Mouse (Mus musculus): ENCODE results near the gene Fnip2. TPM values are rescaled to one million over a fixed set of nuclear protein-coding genes. Genes with fewer than 3 reads are reported as not detected.

Fnip2 gene
- polyA plus RNA-seq (2011; ENCODE audit: insufficient read depth, insufficient read length, low read depth, missing spikeins) = 35.5 and 36.7 TPM in 2 replicates

DNA sequence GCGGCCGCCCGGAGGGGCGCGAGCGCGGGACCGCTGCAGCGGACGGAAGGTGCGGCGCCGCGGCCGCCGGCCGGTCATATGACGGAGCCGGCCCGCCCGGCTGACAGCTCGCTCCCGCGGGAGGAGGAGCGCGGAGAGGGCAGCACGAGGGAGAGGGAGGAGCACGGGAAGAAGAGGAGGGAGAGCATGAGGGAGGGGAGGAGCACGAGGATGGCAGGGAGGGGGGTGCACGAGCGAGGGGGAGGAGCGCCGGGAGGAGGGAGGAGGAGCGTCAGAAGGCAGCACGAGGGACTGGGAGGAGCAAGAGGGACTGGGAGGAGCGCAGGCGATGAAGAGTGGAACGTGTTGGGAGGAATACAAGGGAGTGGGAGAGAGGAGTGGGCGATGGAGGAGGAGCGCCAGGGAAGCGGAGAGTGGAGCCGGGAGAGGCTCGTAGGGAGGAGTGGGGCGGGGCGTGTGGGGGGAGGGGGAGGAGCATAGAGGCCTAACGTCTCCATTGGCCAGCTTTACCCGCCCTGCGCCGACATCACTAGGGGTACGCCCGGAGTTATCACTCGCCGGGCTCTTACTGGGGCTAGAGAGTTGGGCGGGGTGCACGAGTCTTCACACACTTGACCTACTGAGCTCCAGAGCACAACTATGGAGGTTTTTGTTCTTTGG, at the start of gene Fnip2:
Gene Fnip2, minus strand, starts transcription at position 94 of the 660 bp plus-strand sequence.
- H3K9ac ChIP-seq (ENCODE audit: low read depth, poor library complexity, severe bottlenecking) = peak within 1 kb of the TSS; percentile 82
- H3K9me3 ChIP-seq (replicated peaks; ENCODE audit: control insufficient read depth, insufficient read depth, low read length, poor library complexity, severe bottlenecking) = no peaks in the 10 kb centered on the region
- peak within 1 kb of the TSS; percentile 60 for H3K4me3 ChIP-seq (ENCODE audit: low read depth, low read length)
- no peaks in the 10 kb centered on the region for H3K27me3 ChIP-seq (ENCODE audit: control insufficient read depth, insufficient read depth, low read length, poor library complexity, severe bottlenecking)
- no peaks in the 10 kb centered on the region for H3K4me1 ChIP-seq (ENCODE audit: control insufficient read depth, insufficient read depth, low read length)
- H3K27ac ChIP-seq (ENCODE audit: insufficient read depth, low read length) = no peak within 1 kb of the TSS
- H3K36me3 ChIP-seq (ENCODE audit: control insufficient read depth, insufficient read depth, low read length, poor library complexity, severe bottlenecking) = no peaks in the 10 kb centered on the region
- TF ChIP-seq POLR2A (IDR thresholded peaks at IDR 0.05; ENCODE audit: insufficient read depth, low read length) (peak; percentile 29), CTCF (IDR thresholded peaks at IDR 0.05; ENCODE audit: low read depth, low read length) (no peak), EP300 (IDR thresholded peaks at IDR 0.05; ENCODE audit: insufficient read depth, low read depth, low read length) (peak; percentile 80; the same call in 1 of the 2 replicates)

- Histone ChIP-seq H3K36me3 (ENCODE audit: control insufficient read depth, insufficient read depth, low read length, poor library complexity, severe bottlenecking) (peaks cover 10% of the 10 kb centered on the region), H3K9ac (ENCODE audit: low read depth, poor library complexity, severe bottlenecking) (no peak overlapping the region), H3K27ac (ENCODE audit: insufficient read depth, low read length) (no peak overlapping the region), H3K4me1 (ENCODE audit: control insufficient read depth, insufficient read depth, low read length) (no peaks in the 10 kb centered on the region), H3K4me3 (ENCODE audit: low read depth, low read length) (no peak overlapping the region), H3K9me3 (replicated peaks; ENCODE audit: control insufficient read depth, insufficient read depth, low read length, poor library complexity, severe bottlenecking) (peaks cover 5% of the 10 kb centered on the region), H3K27me3 (ENCODE audit: control insufficient read depth, insufficient read depth, low read length, poor library complexity, severe bottlenecking) (no peaks in the 10 kb centered on the region)
- TF ChIP-seq CTCF (IDR thresholded peaks at IDR 0.05; ENCODE audit: low read depth, low read length) (no peak), EP300 (IDR thresholded peaks at IDR 0.05; ENCODE audit: insufficient read depth, low read depth, low read length) (no peak), POLR2A (IDR thresholded peaks at IDR 0.05; ENCODE audit: insufficient read depth, low read length) (no peak)
Observed at GRCm38 (mm10) chr3:79609886-79610285, 42.3 kb upstream of the Fnip2 start.

- TF ChIP-seq EP300 (IDR thresholded peaks at IDR 0.05; ENCODE audit: insufficient read depth, low read depth, low read length) = no peak
- TF ChIP-seq CTCF (IDR thresholded peaks at IDR 0.05; ENCODE audit: low read depth, low read length) = no peak
- no peak for TF ChIP-seq POLR2A (IDR thresholded peaks at IDR 0.05; ENCODE audit: insufficient read depth, low read length)
- H3K4me1 ChIP-seq (ENCODE audit: control insufficient read depth, insufficient read depth, low read length) = no peaks in the 10 kb centered on the region
- no peak overlapping the region for H3K27ac ChIP-seq (ENCODE audit: insufficient read depth, low read length)
- no peak overlapping the region for H3K4me3 ChIP-seq (ENCODE audit: low read depth, low read length)
- peaks cover 67% of the 10 kb centered on the region for H3K36me3 ChIP-seq (ENCODE audit: control insufficient read depth, insufficient read depth, low read length, poor library complexity, severe bottlenecking)
- H3K9me3 ChIP-seq (replicated peaks; ENCODE audit: control insufficient read depth, insufficient read depth, low read length, poor library complexity, severe bottlenecking) = no peaks in the 10 kb centered on the region
- no peaks in the 10 kb centered on the region for H3K27me3 ChIP-seq (ENCODE audit: control insufficient read depth, insufficient read depth, low read length, poor library complexity, severe bottlenecking)
- H3K9ac ChIP-seq (ENCODE audit: low read depth, poor library complexity, severe bottlenecking) = no peak overlapping the region
Observed at GRCm38 (mm10) chr3:79595468-79595867, 27.9 kb upstream of the Fnip2 start.

DNA sequence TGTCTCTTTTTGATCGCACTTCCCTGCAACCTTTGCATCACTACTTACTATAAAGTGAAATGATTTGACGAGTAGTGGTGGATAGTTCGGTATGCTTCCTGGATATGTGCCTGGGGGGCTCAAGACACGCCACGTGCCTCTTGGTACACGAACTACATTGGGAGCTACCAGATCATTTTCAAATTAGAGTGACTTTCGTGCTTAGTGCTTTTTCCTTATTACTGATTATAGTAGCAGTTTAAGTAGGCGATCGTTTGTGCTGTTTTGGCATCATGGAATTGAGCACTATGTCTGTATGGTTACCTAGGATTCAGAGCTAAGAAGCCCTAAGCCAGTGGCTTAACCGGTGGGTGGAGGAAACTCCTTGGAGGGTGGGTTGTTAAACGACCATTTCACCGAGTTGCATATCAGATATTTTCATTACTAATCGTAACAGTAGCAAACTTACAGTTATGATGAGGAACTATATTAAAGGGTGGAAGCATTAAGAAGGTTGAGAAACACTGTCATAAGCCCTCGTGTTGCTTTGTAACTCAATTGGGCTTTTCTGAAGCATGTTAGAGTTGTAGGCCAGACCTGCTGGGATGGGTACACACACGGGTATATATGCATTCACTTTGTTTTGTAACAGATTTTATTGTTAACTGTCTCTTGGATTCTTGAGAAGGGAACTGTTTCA, 24.3 kb upstream of the Fnip2 start:
- Histone ChIP-seq H3K27me3 (ENCODE audit: control insufficient read depth, insufficient read depth, low read length, poor library complexity, severe bottlenecking) (no peaks in the 10 kb centered on the region), H3K9ac (ENCODE audit: low read depth, poor library complexity, severe bottlenecking) (peak overlapping the region; percentile 91), H3K36me3 (ENCODE audit: control insufficient read depth, insufficient read depth, low read length, poor library complexity, severe bottlenecking) (peaks cover 36% of the 10 kb centered on the region), H3K4me3 (ENCODE audit: low read depth, low read length) (peak overlapping the region; percentile 98), H3K4me1 (ENCODE audit: control insufficient read depth, insufficient read depth, low read length) (no peaks in the 10 kb centered on the region), H3K27ac (ENCODE audit: insufficient read depth, low read length) (peak overlapping the region; percentile 29), H3K9me3 (replicated peaks; ENCODE audit: control insufficient read depth, insufficient read depth, low read length, poor library complexity, severe bottlenecking) (no peaks in the 10 kb centered on the region)
- TF ChIP-seq POLR2A (IDR thresholded peaks at IDR 0.05; ENCODE audit: insufficient read depth, low read length) (no peak), EP300 (IDR thresholded peaks at IDR 0.05; ENCODE audit: insufficient read depth, low read depth, low read length) (no peak), CTCF (IDR thresholded peaks at IDR 0.05; ENCODE audit: low read depth, low read length) (no peak)

DNA sequence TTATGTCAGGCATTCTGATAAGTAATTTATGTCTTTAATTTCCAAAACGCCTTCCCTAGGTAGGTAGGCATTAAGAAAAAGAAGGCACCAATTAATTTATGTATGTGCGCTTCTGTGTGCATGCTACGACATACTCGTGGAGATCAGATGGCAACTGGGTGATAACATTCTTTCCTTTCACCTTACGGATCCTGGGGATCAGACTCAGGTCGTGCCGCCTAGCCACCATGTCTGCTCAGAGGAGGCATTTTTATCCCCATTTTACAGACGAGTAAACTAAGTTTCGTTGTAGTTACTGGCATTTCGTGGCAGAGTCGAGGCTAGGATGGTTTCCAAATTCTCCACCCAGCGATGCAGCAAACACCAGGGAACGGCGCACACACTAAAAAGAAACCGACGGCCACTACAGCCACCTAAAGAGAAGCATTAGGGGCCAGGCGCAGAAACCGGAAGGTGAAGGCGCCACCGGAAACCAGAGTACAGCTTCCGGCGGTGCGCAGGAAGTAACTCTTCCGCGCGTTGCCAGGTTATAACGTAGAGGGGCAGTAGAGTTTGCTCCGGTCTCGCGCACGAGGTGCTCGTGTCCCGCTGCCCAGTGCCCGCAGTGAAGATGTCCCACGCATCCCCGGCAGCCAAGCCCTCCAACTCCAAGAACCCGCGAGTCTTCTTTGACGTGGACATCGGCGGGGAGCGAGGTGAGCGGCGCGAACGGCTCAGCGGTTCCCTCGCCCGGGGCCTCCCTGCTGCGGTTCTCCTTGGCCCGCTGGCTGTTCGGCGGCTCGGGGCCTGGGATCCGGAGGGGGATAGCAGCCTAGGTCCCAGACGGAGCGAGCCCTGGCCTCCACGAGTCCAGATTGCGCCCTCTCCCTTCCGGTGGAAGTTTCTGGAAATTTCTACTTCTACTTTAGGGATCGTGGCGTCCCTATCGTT, 23.5 kb upstream of the Fnip2 start, which contains the start of gene Ppid:
Gene Ppid, plus strand, starts transcription at position 480 of the 930 bp plus-strand sequence.
- Histone ChIP-seq H3K9ac (ENCODE audit: low read depth, poor library complexity, severe bottlenecking) (peak within 1 kb of the TSS; percentile 91), H3K9me3 (replicated peaks; ENCODE audit: control insufficient read depth, insufficient read depth, low read length, poor library complexity, severe bottlenecking) (no peaks in the 10 kb centered on the region), H3K4me3 (ENCODE audit: low read depth, low read length) (peak within 1 kb of the TSS; percentile 98), H3K27me3 (ENCODE audit: control insufficient read depth, insufficient read depth, low read length, poor library complexity, severe bottlenecking) (no peaks in the 10 kb centered on the region), H3K27ac (ENCODE audit: insufficient read depth, low read length) (peak within 1 kb of the TSS; percentile 58), H3K4me1 (ENCODE audit: control insufficient read depth, insufficient read depth, low read length) (no peaks in the 10 kb centered on the region), H3K36me3 (ENCODE audit: control insufficient read depth, insufficient read depth, low read length, poor library complexity, severe bottlenecking) (peaks cover 29% of the 10 kb centered on the region)
- TF ChIP-seq CTCF (IDR thresholded peaks at IDR 0.05; ENCODE audit: low read depth, low read length) = no peak
- no peak for TF ChIP-seq EP300 (IDR thresholded peaks at IDR 0.05; ENCODE audit: insufficient read depth, low read depth, low read length)
- TF ChIP-seq POLR2A (IDR thresholded peaks at IDR 0.05; ENCODE audit: insufficient read depth, low read length) = peak; percentile 72
